Mouse (Mus musculus) heart, postnatal 0 days (tissue): Measurements from ENCODE around the gene Dpep3.

Source experiments
- CTCF ChIP-seq: IDR thresholded peaks from 2 replicates; pipeline ENCODE4 v1.5.1; 2016; ENCODE audit warnings: antibody characterized with exemption, control low read depth, low read depth
- EP300 ChIP-seq: IDR thresholded peaks from 2 replicates; pipeline ENCODE4 v1.6.1; 2016; ENCODE audit warnings: antibody characterized with exemption, low read depth

DNA sequence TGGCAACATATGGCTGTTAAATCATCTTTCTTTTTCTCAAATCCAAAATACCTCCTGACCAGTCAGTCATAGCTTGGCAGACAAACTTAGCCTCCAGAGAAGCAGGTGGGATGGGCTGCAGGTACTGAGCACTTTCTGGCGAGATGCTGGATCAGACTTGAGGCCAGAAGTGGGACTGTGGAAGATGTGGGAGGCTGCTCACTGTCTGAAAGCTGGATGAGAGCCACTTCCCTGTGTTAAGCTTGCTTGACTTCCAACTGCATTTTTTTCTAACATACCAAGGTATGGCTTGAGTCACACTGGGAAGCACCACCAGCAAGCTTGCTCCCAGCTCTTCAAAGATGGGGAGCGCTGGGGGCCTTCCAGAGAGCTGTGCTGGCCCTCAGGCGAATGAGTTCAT, 54.1 kb downstream of the Dpep3 start:
- no peak for TF ChIP-seq CTCF
- no peak for TF ChIP-seq EP300
